Mouse (Mus musculus) left cerebral cortex, adult 8-10 months (tissue): ENCODE measurements around the gene Mettl1. TPM values are rescaled to one million over a fixed set of nuclear protein-coding genes. Genes with fewer than 3 reads are reported as not detected.
"Not testable (repeated sequence)": the region's sequence is repeated elsewhere in the genome, so short reads cannot be mapped to it uniquely, and the experiment has no call there.

Experiments
- DNase-seq, 2 experiments: peaks; one replicate each; pipeline ENCODE4 v3.0.0; 2022; ENCODE audit warnings: low spot score in 2 of 2
- total RNA-seq, 4 experiments: library from RNA; stranded (reverse); gene quantifications; 2 replicates each; pipeline ENCODE4 v1.2.4; 2022

Mettl1 gene
- total RNA-seq, 4 experiments from 2014 or later, result 10.4 to 11.8 (median 11.2) TPM

- no peak for DNase-seq
Measured at GRCm38 (mm10) chr10:127043187-127043586, 2.0 kb downstream of the Mettl1 start.

- DNase-seq, result no peak
Measured at GRCm38 (mm10) chr10:127047954-127048353, 6.7 kb downstream of the Mettl1 start, which contains the start of gene Cyp27b1. TSS of gene Cyp27b1 (plus strand) at chr10:127048250.

GRCm38 (mm10) chr10:127048608-127049394 lies 7.6 kb downstream of the Mettl1 start:
- DNase-seq, result no peak

GRCm38 (mm10) chr10:127049395-127050118 lies 8.3 kb downstream of the Mettl1 start:
- DNase-seq, result no peak

- DNase-seq, result no peak
Measured at GRCm38 (mm10) chr10:127050119-127050474, 8.9 kb downstream of the Mettl1 start.

- no peak for DNase-seq
Measured at GRCm38 (mm10) chr10:127054646-127055045, 13.4 kb downstream of the Mettl1 start.

- DNase-seq, result no peak
Measured at GRCm38 (mm10) chr10:127055406-127055805, 14.2 kb downstream of the Mettl1 start.

- no peak for DNase-seq
Measured at GRCm38 (mm10) chr10:127056490-127056889, 15.3 kb downstream of the Mettl1 start.

GRCm38 (mm10) chr10:127058161-127058560 lies 16.9 kb downstream of the Mettl1 start:
- DNase-seq, result no peak

GRCm38 (mm10) chr10:127058708-127059107 lies 17.5 kb downstream of the Mettl1 start:
- no peak for DNase-seq

- DNase-seq, result no peak
Measured at GRCm38 (mm10) chr10:127059174-127059967, 18.2 kb downstream of the Mettl1 start.

- no peak for DNase-seq
Measured at GRCm38 (mm10) chr10:127059968-127060916, 19.0 kb downstream of the Mettl1 start, which contains the start of gene March9. TSS of gene March9 (minus strand) at chr10:127060184.

- no peak for DNase-seq
Measured at GRCm38 (mm10) chr10:127061085-127061484, 19.9 kb downstream of the Mettl1 start.

- peak in 1 of 2 experiments; percentile 18 for DNase-seq
Measured at GRCm38 (mm10) chr10:127061513-127061912, 20.3 kb downstream of the Mettl1 start.

GRCm38 (mm10) chr10:127062101-127062500 lies 20.9 kb downstream of the Mettl1 start:
- DNase-seq, result not testable (repeated sequence)

- DNase-seq, result no peak
Measured at GRCm38 (mm10) chr10:127062503-127062902, 21.3 kb downstream of the Mettl1 start.

- DNase-seq, result peak; percentile 97 to 98
Measured at GRCm38 (mm10) chr10:127063239-127063872, 22.1 kb downstream of the Mettl1 start, which contains the start of gene Cdk4. TSS of gene Cdk4 (plus strand) at chr10:127063534.

GRCm38 (mm10) chr10:127063913-127064870 lies 23.0 kb downstream of the Mettl1 start:
- no peak for DNase-seq

- DNase-seq, result no peak
Measured at GRCm38 (mm10) chr10:127065981-127066380, 24.8 kb downstream of the Mettl1 start.
